In the genomic region with DNA sequence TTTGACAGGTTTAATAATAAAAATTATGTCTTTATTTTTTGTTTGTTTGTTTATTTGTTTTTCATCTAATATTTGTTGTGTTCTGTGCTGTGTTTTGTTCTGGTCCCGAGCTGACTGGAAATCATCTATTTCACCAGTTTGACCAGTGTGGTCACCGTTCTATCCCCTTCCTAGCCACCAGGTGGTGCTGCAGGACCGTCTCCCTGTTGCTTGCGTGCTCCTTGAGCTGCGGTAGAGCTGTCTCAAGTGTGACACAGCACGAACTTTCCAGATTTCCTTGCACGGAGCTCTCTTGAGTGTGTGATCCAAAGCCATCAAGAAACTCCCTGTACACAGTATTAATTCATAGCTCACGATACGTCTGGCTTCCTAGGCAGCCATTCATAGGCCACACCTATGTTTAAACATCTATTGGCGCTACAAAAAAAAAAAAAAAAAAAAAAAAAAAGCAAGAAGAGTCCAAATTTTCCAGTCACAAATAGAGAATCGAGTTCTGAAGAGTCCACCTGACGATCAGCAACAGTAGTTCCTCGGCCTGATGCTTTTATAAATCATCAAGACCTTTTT, we compare ENCODE assay signal across 8 mouse cellular contexts. TPM values are rescaled to one million over a fixed set of nuclear protein-coding genes. Genes with fewer than 3 reads are reported as not detected.
DNase-seq lines count a peak whose midpoint lies in the region; ATAC-seq and TF ChIP-seq lines count a peak whose summit lies in the region.

No protein-coding gene starts in this region.

- peak; percentile 70 for DNase-seq in ES-E14 (ENCODE audit: low read depth, low spot score)
- DNase-seq in cerebellum, adult 11 months, result peak; percentile 66
- peak; percentile 86 to 88 for DNase-seq in heart, postnatal 36 days
- peak; percentile 69 to 86 for DNase-seq in layer of hippocampus, adult 18-20 months (ENCODE audit: low spot score in 2 of 2)
- DNase-seq in ovary, adult 18-20 months (ENCODE audit: low spot score), result peak; percentile 46
- DNase-seq in thymus, adult 18-20 months, result peak; percentile 47 to 58

- H3K9ac ChIP-seq in ES-E14 (ENCODE audit: insufficient read depth, low read depth, low read length, poor library complexity, severe bottlenecking), result no peak overlapping the region
- no peak overlapping the region for H3K9ac ChIP-seq in forebrain, embryonic 16.5 days (replicated peaks; ENCODE audit: low read depth, low read length)
- H3K9ac ChIP-seq in lung, embryonic 16.5 days (ENCODE audit: low read length), result no peak overlapping the region

- H3K4me3 ChIP-seq in ES-E14 (ENCODE audit: insufficient read depth in 1 of 2, low read depth in 1 of 2, low read length in 2 of 2, poor library complexity in 1 of 2, severe bottlenecking in 1 of 2), result no peak overlapping the region
- no peak overlapping the region for H3K4me3 ChIP-seq in forebrain, embryonic 16.5 days (replicated peaks; ENCODE audit: low read length)
- H3K4me3 ChIP-seq in lung, embryonic 16.5 days (ENCODE audit: low read length), result no peak overlapping the region

- intact Hi-C loops in heart, postnatal 36 days (cut with DNase I), result loop anchor here (1.0 to 5.0 kb wide), 2 partner anchors 65 to 113 kb away; no protein-coding TSS in a partner anchor

- no peak overlapping the region for H3K4me2 ChIP-seq in forebrain, embryonic 16.5 days (ENCODE audit: low read length)
- H3K4me2 ChIP-seq in lung, embryonic 16.5 days (ENCODE audit: low read depth, low read length), result no peak overlapping the region

- H3K27ac ChIP-seq in ES-E14 (ENCODE audit: insufficient read depth, low read depth, low read length, poor library complexity, severe bottlenecking), result no peak overlapping the region
- no peak overlapping the region for H3K27ac ChIP-seq in forebrain, embryonic 16.5 days (ENCODE audit: low read length)
- H3K27ac ChIP-seq in lung, embryonic 16.5 days (ENCODE audit: low read length), result no peak overlapping the region

- no peaks in the 10 kb centered on the region; a peak in 1 of 4 replicates for H3K4me1 ChIP-seq in ES-E14 (ENCODE audit: control insufficient read depth in 2 of 2, insufficient read depth in 2 of 2, low read length in 2 of 2, poor library complexity in 1 of 2)
- H3K4me1 ChIP-seq in forebrain, embryonic 16.5 days (replicated peaks; ENCODE audit: control insufficient read depth, insufficient read depth, low read length), result no peaks in the 10 kb centered on the region
- H3K4me1 ChIP-seq in lung, embryonic 16.5 days (replicated peaks; ENCODE audit: control insufficient read depth, insufficient read depth, low read length), result no peaks in the 10 kb centered on the region

- H3K27me3 ChIP-seq in forebrain, embryonic 16.5 days (replicated peaks; ENCODE audit: control insufficient read depth, insufficient read depth, low read length), result no peaks in the 10 kb centered on the region
- no peaks in the 10 kb centered on the region for H3K27me3 ChIP-seq in lung, embryonic 16.5 days (ENCODE audit: control insufficient read depth, insufficient read depth, low read depth, low read length)

- no peaks in the 10 kb centered on the region for H3K9me3 ChIP-seq in ES-E14 (ENCODE audit: control insufficient read depth, insufficient read depth, low read depth, low read length)
- H3K9me3 ChIP-seq in forebrain, embryonic 16.5 days (ENCODE audit: control insufficient read depth, low read length), result no peaks in the 10 kb centered on the region
- no peaks in the 10 kb centered on the region for H3K9me3 ChIP-seq in lung, embryonic 16.5 days (ENCODE audit: control insufficient read depth, low read length)

- in situ Hi-C loops in ES-E14 (cut with MboI; ENCODE audit: low sequenced_read_pairs in 2 of 2, unreplicated experiment in 2 of 2), result loop anchor here (10.0 to 25.0 kb wide), 3 partner anchors 113 to 560 kb away; no protein-coding TSS in a partner anchor

- peak; percentile 81 for ATAC-seq in forebrain, embryonic 16.5 days
- ATAC-seq in lung, embryonic 16.5 days (ENCODE audit: low read depth), result peak; percentile 85

- 22% methylated on average over 13 of the region's 13 CpGs for WGBS in forebrain, embryonic 16.5 days
- WGBS in lung, embryonic 16.5 days, result 14% methylated on average over 13 of the region's 13 CpGs

- H3K36me3 ChIP-seq in ES-E14 (ENCODE audit: control insufficient read depth, insufficient read depth, low read length, poor library complexity, severe bottlenecking), result peaks cover 2% of the 10 kb centered on the region; the same call in 1 of the 2 replicates
- H3K36me3 ChIP-seq in forebrain, embryonic 16.5 days (ENCODE audit: control insufficient read depth, insufficient read depth), result no peaks in the 10 kb centered on the region
- no peaks in the 10 kb centered on the region for H3K36me3 ChIP-seq in lung, embryonic 16.5 days (ENCODE audit: control insufficient read depth, insufficient read depth, low read length)

TF ChIP-seq in ES-E14, 5 proteins besides CTCF, POLR2A, EP300 and RAD21:
- TF ChIP-seq HCFC1 (IDR thresholded peaks at IDR 0.05; ENCODE audit: borderline replicate concordance, insufficient read depth, low read length) (no peak), ZNF384 (IDR thresholded peaks at IDR 0.05; ENCODE audit: low read depth, low read length) (peak; percentile 33), MAFK (IDR thresholded peaks at IDR 0.05; ENCODE audit: insufficient read depth, low read depth, low read length) (0 out of 2 replicates have a peak, but pooled peaks have one; percentile 54), ZC3H11A (IDR thresholded peaks at IDR 0.05; ENCODE audit: borderline replicate concordance, low read depth, low read length) (peak; percentile 98), CHD2 (IDR thresholded peaks at IDR 0.05; ENCODE audit: low read depth, low read length) (no peak)
TF ChIP-seq in ES-E14: peak in this region for 3.

RNA-seq across cellular contexts. Expression of gene Sub1, which starts 24.8 kb away (rescaled TPM):
- total RNA-seq in ES-E14 (2012; rRNA removed), result 212 and 301 TPM in 2 replicates
- polyA plus RNA-seq in forebrain, embryonic 16.5 days (2015; fragmentation: Nextera tagmentation; extraction: Ambion mirVana), result 463 and 464 TPM in 2 replicates
- 10 to 100 TPM; 84.5 to 93.1 TPM for total RNA-seq in heart, postnatal 36 days (2021)
- total RNA-seq in layer of hippocampus, adult 18-20 months (2021), result 100 to 1,000 TPM; 336 to 350 TPM
- 646 and 678 TPM in 2 replicates for polyA plus RNA-seq in lung, embryonic 16.5 days (2015; fragmentation: Nextera tagmentation; extraction: Ambion mirVana)
